Mouse (Mus musculus): Measurements from ENCODE around the gene Slc25a28. TPM values are rescaled to one million over a fixed set of nuclear protein-coding genes. Genes with fewer than 3 reads are reported as not detected.

Gene Slc25a28
- polyA plus RNA-seq, 1 experiment from 2014 or later, result 13.3 TPM

DNA sequence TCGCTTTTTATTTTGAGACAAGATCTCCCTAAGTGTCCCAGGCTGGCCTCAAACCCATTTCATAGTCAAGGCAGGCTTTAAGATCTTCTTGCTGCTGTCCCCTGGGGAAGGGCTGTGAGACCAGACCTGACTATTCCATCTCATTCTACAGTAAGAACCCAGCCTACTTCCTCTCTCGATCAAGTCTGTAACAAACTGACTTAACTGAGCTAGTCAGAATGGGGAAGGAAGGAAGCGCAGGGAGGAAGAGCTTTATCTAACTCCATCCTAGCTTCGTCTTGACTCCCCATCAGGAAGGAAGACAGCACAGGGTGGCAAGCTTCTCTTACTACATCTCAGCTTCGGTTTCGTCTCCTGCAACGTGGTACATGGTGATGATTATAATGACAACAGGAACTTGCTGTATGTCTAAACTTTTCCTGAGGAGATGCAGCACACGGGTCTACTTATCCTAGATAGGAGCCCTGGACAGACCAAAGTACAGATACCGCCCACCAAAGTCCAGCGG, 4.8 kb upstream of the Slc25a28 start:
- H3K4me2 ChIP-seq (replicated peaks; ENCODE audit: low read depth, low read length), result no peak overlapping the region
- H3K36me3 ChIP-seq (ENCODE audit: insufficient read depth, low read length), result no peaks in the 10 kb centered on the region
- WGBS, result 64% methylated on average over 10 of the region's 10 CpGs
- H3K9ac ChIP-seq (replicated peaks; ENCODE audit: low read depth), result no peak overlapping the region
- TF ChIP-seq EP300 (IDR thresholded peaks at IDR 0.05) (no peak), CTCF (IDR thresholded peaks at IDR 0.05) (no peak)
- 0 out of 2 replicates have a peak, but pooled peaks cover 3% of the 10 kb centered on the region for H3K9me3 ChIP-seq (ENCODE audit: low read length)
- peak overlapping the region; percentile 32; the same call in 1 of the 2 replicates for H3K27ac ChIP-seq (ENCODE audit: low read length)
- H3K4me1 ChIP-seq (ENCODE audit: insufficient read depth, low read depth, low read length), result peaks cover 8% of the 10 kb centered on the region; the same call in 1 of the 2 replicates
- ATAC-seq, result no peak
- no peaks in the 10 kb centered on the region for H3K27me3 ChIP-seq (replicated peaks; ENCODE audit: insufficient read depth, low read length)
- DNase-seq (ENCODE audit: low spot score), result peak; percentile 52
- H3K4me3 ChIP-seq (ENCODE audit: low read depth, low read length), result no peak overlapping the region

DNA sequence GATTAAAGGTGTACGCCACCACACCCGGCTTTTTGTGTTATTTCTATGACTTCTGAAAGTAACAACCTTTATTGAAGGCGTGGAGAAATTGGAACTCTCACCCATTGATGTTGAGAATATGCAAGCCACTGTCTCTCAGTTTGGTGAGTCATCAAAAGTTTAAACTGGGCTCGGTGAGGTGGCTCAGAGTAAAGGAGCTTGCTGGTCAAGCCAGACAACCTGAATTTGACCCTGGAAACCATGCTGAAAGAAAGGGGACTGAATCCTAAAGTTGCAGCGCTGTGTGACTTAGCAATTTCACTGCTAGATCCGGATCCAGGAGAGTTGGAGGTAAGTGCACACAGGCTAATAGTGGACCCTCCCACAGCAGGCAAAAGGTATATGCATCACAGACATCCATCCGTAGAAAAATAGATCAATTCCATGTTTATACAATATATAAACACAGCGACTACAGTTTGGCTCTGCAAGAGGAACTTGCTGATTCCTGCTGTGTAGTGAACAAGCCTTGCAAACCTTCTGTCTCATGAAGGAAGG, 3.9 kb upstream of the Slc25a28 start:
- TF ChIP-seq EP300 (IDR thresholded peaks at IDR 0.05) (no peak), CTCF (IDR thresholded peaks at IDR 0.05) (no peak)
- Histone ChIP-seq H3K36me3 (ENCODE audit: insufficient read depth, low read length) (no peaks in the 10 kb centered on the region), H3K27ac (ENCODE audit: low read length) (no peak overlapping the region), H3K9me3 (ENCODE audit: low read length) (0 out of 2 replicates have a peak, but pooled peaks cover 3% of the 10 kb centered on the region), H3K4me2 (replicated peaks; ENCODE audit: low read depth, low read length) (no peak overlapping the region), H3K9ac (replicated peaks; ENCODE audit: low read depth) (no peak overlapping the region), H3K4me3 (ENCODE audit: low read depth, low read length) (no peak overlapping the region), H3K4me1 (ENCODE audit: insufficient read depth, low read depth, low read length) (peaks cover 8% of the 10 kb centered on the region; the same call in 1 of the 2 replicates), H3K27me3 (replicated peaks; ENCODE audit: insufficient read depth, low read length) (no peaks in the 10 kb centered on the region)
- ATAC-seq, result no peak
- peak; percentile 29 for DNase-seq (ENCODE audit: low spot score)
- WGBS, result 61% methylated on average over 8 of the region's 8 CpGs

DNA sequence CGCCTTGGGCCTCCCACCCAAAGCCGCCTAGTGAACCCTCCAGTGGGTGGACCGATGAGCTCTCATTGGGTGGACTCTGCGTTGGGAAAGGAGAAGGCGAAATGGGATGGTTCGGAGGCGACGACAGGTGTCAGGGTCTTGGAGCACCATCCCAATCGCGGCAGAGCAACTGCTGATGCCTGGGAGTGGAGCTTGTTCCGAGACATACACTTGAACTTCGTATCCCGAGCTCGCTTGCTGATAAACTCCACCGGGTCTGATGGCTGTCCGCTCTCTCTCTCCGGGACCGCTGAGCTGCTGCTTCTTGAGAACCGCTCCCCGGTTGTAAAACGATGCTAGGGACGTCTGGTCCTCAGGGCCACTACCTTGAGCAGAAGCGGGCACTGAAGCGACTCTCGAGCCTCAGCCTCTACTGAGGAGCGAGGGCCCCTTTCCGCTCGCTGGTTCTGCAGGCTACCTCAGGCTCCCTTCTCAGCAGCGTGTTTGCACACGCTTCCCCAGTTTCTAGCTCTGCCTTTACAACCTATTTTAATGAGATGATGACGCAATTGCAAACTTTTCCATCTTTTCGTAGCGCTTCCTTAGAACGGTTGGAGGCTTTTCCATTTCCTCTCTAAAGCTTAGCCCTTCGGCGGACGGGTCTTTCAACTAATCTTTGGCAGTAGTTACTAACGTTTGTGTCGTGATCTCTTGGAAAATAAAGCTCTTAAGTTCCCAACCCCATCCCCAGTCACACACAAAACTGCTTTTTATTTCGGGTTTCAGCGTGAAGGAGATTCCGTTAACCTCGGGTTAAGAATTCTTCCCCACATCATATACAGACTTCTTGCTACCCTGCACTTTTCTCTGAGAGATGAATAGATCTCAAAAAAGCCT, 1.1 kb upstream of the Slc25a28 start:
- Histone ChIP-seq H3K9me3 (ENCODE audit: low read length) (0 out of 2 replicates have a peak, but pooled peaks cover 3% of the 10 kb centered on the region), H3K27me3 (replicated peaks; ENCODE audit: insufficient read depth, low read length) (no peaks in the 10 kb centered on the region), H3K4me2 (replicated peaks; ENCODE audit: low read depth, low read length) (peak overlapping the region; percentile 87), H3K4me3 (ENCODE audit: low read depth, low read length) (peak overlapping the region; percentile 89), H3K36me3 (ENCODE audit: insufficient read depth, low read length) (no peaks in the 10 kb centered on the region), H3K4me1 (ENCODE audit: insufficient read depth, low read depth, low read length) (peaks cover 11% of the 10 kb centered on the region; the same call in 1 of the 2 replicates), H3K9ac (replicated peaks; ENCODE audit: low read depth) (peak overlapping the region; percentile 52), H3K27ac (ENCODE audit: low read length) (peak overlapping the region; percentile 98)
- DNase-seq (ENCODE audit: low spot score) (peak; percentile 69), ATAC-seq (no peak)
- TF ChIP-seq EP300 (IDR thresholded peaks at IDR 0.05) (no peak), CTCF (IDR thresholded peaks at IDR 0.05) (no peak)
- 2% methylated on average over 43 of the region's 43 CpGs for WGBS

DNA sequence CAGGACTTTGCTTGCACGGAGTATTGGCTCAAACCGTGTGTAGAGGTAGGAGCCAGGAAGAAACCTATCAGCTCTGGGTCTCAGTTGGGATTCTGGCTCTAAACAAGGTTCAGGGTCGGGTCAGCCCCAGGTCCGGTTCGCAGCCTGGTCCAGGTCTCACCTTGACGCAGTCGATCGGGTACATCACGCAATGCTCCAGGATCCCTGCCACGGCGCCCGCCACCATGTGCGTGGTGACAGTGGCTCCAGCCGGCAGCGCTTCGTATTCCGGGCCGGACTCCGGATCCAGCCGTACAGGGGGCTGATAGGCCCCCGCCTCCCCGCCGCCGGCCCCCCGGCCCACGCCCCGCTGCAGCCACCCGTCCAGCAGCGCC, 378 bp downstream of the Slc25a28 start:
- Histone ChIP-seq H3K9ac (replicated peaks; ENCODE audit: low read depth) (peak overlapping the region; percentile 76), H3K36me3 (ENCODE audit: insufficient read depth, low read length) (no peaks in the 10 kb centered on the region), H3K4me3 (ENCODE audit: low read depth, low read length) (peak overlapping the region; percentile 89), H3K27ac (ENCODE audit: low read length) (peak overlapping the region; percentile 68), H3K4me2 (replicated peaks; ENCODE audit: low read depth, low read length) (peak overlapping the region; percentile 80), H3K27me3 (replicated peaks; ENCODE audit: insufficient read depth, low read length) (no peaks in the 10 kb centered on the region), H3K4me1 (ENCODE audit: insufficient read depth, low read depth, low read length) (peaks cover 11% of the 10 kb centered on the region; the same call in 1 of the 2 replicates), H3K9me3 (ENCODE audit: low read length) (no peaks in the 10 kb centered on the region)
- TF ChIP-seq CTCF (IDR thresholded peaks at IDR 0.05) (no peak), EP300 (IDR thresholded peaks at IDR 0.05) (no peak)
- DNase-seq (ENCODE audit: low spot score), result peak; percentile 27
- WGBS, result under 1% methylated on average over 27 of the region's 29 CpGs
- ATAC-seq, result no peak; the same call in 1 of the 2 replicates

DNA sequence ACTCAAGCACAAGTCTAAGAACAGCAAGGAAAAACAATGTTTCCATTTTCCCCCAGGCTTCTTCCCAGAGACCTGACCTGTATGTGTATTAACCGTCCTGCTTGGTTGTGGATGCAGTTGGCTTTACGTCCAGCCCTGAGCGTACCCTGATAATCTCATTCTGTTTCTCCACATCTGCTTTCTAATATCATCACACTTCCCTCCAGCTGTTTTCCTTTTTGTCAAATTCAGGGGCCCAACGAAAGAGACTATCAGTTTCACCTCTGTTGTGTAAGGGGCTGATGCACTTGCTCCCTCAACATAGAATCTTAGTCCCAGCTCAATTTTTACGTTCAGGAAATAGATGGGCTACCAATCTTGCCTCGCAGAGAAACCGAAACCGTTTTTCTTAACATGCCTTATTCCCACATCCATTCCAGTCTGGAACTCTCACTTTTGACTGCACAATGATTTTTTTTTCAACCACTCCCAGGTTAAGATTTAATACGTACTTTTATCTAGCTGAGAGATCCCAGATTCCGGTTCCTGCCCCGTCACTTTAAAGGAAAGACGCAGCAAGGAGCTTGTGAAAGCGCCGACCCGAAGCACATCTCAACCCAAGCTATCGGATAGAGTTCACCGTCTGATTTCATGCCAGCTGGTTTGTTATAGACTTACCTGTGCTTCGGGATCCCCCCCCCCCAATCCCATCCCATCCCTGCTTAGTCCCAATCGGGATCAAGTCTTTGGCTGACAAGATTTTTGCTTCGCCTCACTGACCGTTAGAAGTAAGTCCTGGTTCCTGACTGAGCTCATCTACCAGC, 967 bp downstream of the Slc25a28 start:
- H3K4me2 ChIP-seq (replicated peaks; ENCODE audit: low read depth, low read length), result peak overlapping the region; percentile 80
- DNase-seq (ENCODE audit: low spot score) (peak; percentile 40), ATAC-seq (no peak)
- no peaks in the 10 kb centered on the region for H3K27me3 ChIP-seq (replicated peaks; ENCODE audit: insufficient read depth, low read length)
- TF ChIP-seq CTCF (IDR thresholded peaks at IDR 0.05), result no peak
- TF ChIP-seq EP300 (IDR thresholded peaks at IDR 0.05), result no peak
- peak overlapping the region; percentile 76 for H3K9ac ChIP-seq (replicated peaks; ENCODE audit: low read depth)
- H3K4me3 ChIP-seq (ENCODE audit: low read depth, low read length), result peak overlapping the region; percentile 89
- H3K4me1 ChIP-seq (ENCODE audit: insufficient read depth, low read depth, low read length), result peaks cover 11% of the 10 kb centered on the region; the same call in 1 of the 2 replicates
- no peaks in the 10 kb centered on the region for H3K9me3 ChIP-seq (ENCODE audit: low read length)
- 3% methylated on average over 21 of the region's 21 CpGs for WGBS
- H3K36me3 ChIP-seq (ENCODE audit: insufficient read depth, low read length), result no peaks in the 10 kb centered on the region
- peak overlapping the region; percentile 68 for H3K27ac ChIP-seq (ENCODE audit: low read length)
